Mouse (Mus musculus) lung, embryonic 16.5 days (tissue): ENCODE measurements around the gene Ddah2. TPM values are rescaled to one million over a fixed set of nuclear protein-coding genes. Genes with fewer than 3 reads are reported as not detected.

Experiments used
- ATAC-seq: fragments of 200-750 bp; cut with Nextera tagmentation; 2 replicates; pipeline ENCODE4 v1.8.0; 2017; ENCODE audit warnings: low read depth, mild to moderate bottlenecking, moderate library complexity
- H3K27ac ChIP-seq: fragments of 300-500 bp; sonication (generic); 2 replicates; pipeline ENCODE4 v1.5.1; 2014; ENCODE audit warnings: mild to moderate bottlenecking, control low read depth, low read length
- H3K27me3 ChIP-seq: fragments of 300-500 bp; sonication (generic); 2 replicates; pipeline ENCODE4 v1.6.1; 2014; ENCODE audit warnings: low read depth, low read length, mixed read lengths; ENCODE audit not compliant: control insufficient read depth, insufficient read depth
- H3K36me3 ChIP-seq: fragments of 300-500 bp; sonication (generic); 2 replicates; pipeline ENCODE4 v1.6.1; 2014; ENCODE audit warnings: low read length; ENCODE audit not compliant: control insufficient read depth, insufficient read depth
- H3K4me1 ChIP-seq: fragments of 300-500 bp; sonication (generic); replicated peaks from 2 replicates; pipeline ENCODE4 v1.6.1; 2014; ENCODE audit warnings: low read length, mixed read lengths; ENCODE audit not compliant: control insufficient read depth, insufficient read depth
- H3K4me2 ChIP-seq: fragments of 300-500 bp; sonication (generic); 2 replicates; pipeline ENCODE4 v1.6.1; 2014; ENCODE audit warnings: low read depth, low read length, control low read depth
- H3K4me3 ChIP-seq: fragments of 300-500 bp; sonication (generic); 2 replicates; pipeline ENCODE4 v1.5.1; 2014; ENCODE audit warnings: mild to moderate bottlenecking, low read length, control low read depth
- H3K9ac ChIP-seq: fragments of 300-500 bp; sonication (generic); 2 replicates; pipeline ENCODE4 v1.6.1; 2014; ENCODE audit warnings: low read length, control low read depth
- H3K9me3 ChIP-seq: fragments of 300-500 bp; sonication (generic); 2 replicates; pipeline ENCODE4 v1.6.1; 2016; ENCODE audit warnings: low read length; ENCODE audit not compliant: control insufficient read depth
- WGBS: fragments of 180-500 bp; shearing (Covaris S2); extraction: QIAGEN DNeasy Blood & Tissue Kit; methylation state at CpG from one replicate; pipeline ENCODE4 v1.1.7; 2014; 5-methylcytosine and 5-hydroxymethylcytosine counted together
- polyA plus RNA-seq: library from polyadenylated mRNA; unstranded; fragments of >200 nt; fragmentation: Nextera tagmentation; extraction: Ambion mirVana; gene quantifications from 2 replicates; pipeline ENCODE4 v1.2.1, GENCODE M21; 2015

The Ddah2 gene
- polyA plus RNA-seq, 1 experiment from 2014 or later, result 309 TPM

DNA sequence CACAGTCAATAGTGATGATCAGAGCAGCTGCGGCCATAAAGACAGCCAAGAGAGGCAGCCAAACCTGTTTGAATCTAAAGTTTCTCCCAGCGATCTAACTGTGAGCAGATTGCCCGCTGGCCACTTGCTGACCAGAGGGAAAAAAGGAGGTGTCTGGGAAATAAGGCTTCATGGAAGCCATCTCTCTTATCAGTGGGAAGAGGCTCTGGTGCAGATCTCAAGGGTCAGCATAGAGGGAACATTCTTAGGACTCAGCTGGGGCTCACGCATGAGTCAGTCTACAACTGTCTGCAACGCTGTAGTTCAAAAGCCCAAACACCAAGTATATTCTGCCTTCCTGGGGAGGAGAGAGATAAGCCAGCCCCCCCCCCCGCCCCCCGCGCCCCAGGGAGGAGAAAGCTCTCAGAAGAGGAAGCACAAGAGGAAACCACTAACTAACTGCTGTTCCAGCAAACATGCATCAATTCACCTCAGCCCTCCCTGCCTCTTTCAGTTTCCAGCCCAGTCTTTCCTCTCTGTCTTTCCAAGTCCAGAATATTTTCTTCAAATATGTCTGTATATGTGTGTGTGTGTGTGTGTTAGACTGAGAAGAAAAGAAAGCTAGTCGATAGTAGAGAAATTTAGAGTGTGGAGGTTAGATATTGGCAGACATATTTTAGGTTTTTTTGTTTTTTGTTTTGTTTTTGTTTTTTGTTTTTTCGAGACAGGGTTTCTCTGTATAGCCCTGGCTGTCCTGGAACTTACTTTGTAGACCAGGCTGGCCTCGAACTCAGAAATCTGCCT is 10.5 kb upstream of the Ddah2 start:
- Histone ChIP-seq H3K4me1 (peaks cover 45% of the 10 kb centered on the region), H3K4me2 (peak overlapping the region; percentile 25), H3K27ac (peak overlapping the region; percentile 99), H3K4me3 (0 out of 2 replicates have a peak overlapping the region, but pooled peaks have one; percentile 8), H3K36me3 (peaks cover 8% of the 10 kb centered on the region), H3K9me3 (no peaks in the 10 kb centered on the region), H3K9ac (peak overlapping the region; percentile 37; the same call in 1 of the 2 replicates), H3K27me3 (no peaks in the 10 kb centered on the region)
- 19% methylated on average over 11 of the region's 11 CpGs for WGBS
- ATAC-seq, result no peak

DNA sequence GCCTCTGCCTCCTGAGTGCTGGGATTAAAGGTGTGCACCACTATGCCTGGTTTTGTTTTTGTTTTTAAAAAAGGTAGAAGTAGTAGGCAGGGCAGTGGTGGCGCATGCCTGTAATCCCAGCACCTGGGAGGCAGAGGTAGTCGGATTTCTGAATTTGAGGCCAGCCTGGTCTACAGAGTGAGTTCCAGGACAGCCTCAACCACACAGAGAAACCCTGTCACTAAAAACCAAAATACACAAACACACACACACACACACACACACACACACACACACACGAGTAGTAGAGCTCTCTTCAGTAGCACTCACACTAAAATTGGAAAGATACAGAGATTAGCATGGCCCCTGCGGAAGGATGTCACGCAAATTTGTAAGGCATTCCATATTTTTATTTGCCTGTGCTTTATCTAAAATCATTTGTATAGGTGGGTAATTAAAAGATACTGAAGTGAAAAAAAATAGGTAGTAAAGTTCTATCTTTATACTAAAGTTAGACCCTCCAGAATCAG is 9.8 kb upstream of the Ddah2 start:
- Histone ChIP-seq H3K9me3 (no peaks in the 10 kb centered on the region), H3K4me3 (peak overlapping the region; percentile 81), H3K27ac (peak overlapping the region; percentile 99), H3K27me3 (no peaks in the 10 kb centered on the region), H3K4me1 (peaks cover 42% of the 10 kb centered on the region), H3K4me2 (peak overlapping the region; percentile 97), H3K36me3 (peaks cover 13% of the 10 kb centered on the region), H3K9ac (no peak overlapping the region; the same call in 1 of the 2 replicates)
- ATAC-seq, result no peak
- 60% methylated on average over 5 of the region's 5 CpGs for WGBS

DNA sequence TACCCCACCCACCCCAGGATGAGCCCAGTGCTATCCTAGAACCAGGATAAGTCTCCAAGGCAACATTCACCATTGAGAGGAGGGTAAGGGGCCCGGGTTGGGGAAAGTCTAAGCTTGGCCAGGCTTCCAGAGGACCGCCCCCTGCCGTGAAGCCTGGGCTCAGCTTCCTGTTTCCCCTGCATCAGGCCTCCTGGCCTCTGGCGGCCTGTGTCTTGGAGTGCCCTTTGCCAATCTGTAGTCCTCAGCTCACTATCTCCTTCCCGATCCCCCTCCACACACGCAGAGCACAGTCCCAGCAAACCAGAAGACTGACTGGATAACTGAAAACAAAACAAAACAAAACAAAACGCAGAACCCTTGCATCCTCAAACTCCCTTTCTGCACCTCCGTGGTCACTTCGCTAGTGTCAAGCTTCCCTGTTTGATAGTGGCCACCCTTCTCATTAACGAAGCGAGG is 9.2 kb upstream of the Ddah2 start, which contains the start of gene Clic1:
Gene Clic1, plus strand, starts transcription at position 406 of the 456 bp plus-strand sequence.
- 1% methylated on average over 10 of the region's 11 CpGs for WGBS
- ATAC-seq, result peak; percentile 35

DNA sequence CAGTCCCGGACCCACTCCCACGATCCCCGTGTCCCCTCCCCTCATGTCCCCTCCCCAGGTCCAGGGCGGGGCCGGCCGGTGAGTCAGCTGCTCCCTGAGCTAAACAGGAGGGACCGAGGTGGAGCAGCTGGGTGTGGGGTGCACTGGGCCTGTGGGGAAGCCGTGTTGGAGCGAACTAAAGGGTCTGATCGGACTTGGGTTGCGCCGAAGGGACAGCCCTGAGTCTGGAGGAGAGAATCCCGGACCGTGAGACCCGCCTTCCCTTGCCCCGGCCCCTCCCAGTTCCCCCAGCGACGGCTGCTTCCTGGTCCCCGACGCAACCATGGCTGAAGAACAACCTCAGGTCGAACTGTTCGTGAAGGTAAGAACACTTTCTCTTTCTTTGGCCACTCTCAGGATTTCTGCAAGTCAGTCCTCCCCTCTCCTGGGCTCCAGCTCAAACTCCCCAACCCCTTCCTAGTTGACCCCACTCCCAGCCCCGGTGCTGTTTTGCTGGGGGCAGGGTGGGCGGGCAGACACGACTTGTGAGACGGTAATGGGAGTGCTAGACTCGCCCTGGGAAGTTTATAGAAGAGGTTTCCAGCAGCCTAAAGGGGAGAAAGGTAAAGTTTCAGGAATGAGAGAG is 8.6 kb upstream of the Ddah2 start:
- H3K4me2 ChIP-seq, result peak overlapping the region; percentile 97
- peaks cover 38% of the 10 kb centered on the region for H3K4me1 ChIP-seq
- H3K36me3 ChIP-seq, result peaks cover 22% of the 10 kb centered on the region
- H3K9ac ChIP-seq, result peak overlapping the region; percentile 82
- H3K9me3 ChIP-seq, result no peaks in the 10 kb centered on the region
- WGBS, result under 1% methylated on average over 27 of the region's 27 CpGs
- peak overlapping the region; percentile 99 for H3K27ac ChIP-seq
- ATAC-seq, result peak; percentile 39
- H3K27me3 ChIP-seq, result no peaks in the 10 kb centered on the region
- peak overlapping the region; percentile 81 for H3K4me3 ChIP-seq

More for the DNA sequence above, 9.2 kb upstream of the Ddah2 start, which contains the start of gene Clic1:
- Histone ChIP-seq H3K27me3 (no peaks in the 10 kb centered on the region), H3K9ac (peak within 1 kb of the TSS; percentile 82), H3K4me3 (peak within 1 kb of the TSS; percentile 81), H3K9me3 (no peaks in the 10 kb centered on the region), H3K4me2 (peak within 1 kb of the TSS; percentile 97), H3K4me1 (peaks cover 41% of the 10 kb centered on the region), H3K36me3 (peaks cover 19% of the 10 kb centered on the region), H3K27ac (peak within 1 kb of the TSS; percentile 99)

DNA sequence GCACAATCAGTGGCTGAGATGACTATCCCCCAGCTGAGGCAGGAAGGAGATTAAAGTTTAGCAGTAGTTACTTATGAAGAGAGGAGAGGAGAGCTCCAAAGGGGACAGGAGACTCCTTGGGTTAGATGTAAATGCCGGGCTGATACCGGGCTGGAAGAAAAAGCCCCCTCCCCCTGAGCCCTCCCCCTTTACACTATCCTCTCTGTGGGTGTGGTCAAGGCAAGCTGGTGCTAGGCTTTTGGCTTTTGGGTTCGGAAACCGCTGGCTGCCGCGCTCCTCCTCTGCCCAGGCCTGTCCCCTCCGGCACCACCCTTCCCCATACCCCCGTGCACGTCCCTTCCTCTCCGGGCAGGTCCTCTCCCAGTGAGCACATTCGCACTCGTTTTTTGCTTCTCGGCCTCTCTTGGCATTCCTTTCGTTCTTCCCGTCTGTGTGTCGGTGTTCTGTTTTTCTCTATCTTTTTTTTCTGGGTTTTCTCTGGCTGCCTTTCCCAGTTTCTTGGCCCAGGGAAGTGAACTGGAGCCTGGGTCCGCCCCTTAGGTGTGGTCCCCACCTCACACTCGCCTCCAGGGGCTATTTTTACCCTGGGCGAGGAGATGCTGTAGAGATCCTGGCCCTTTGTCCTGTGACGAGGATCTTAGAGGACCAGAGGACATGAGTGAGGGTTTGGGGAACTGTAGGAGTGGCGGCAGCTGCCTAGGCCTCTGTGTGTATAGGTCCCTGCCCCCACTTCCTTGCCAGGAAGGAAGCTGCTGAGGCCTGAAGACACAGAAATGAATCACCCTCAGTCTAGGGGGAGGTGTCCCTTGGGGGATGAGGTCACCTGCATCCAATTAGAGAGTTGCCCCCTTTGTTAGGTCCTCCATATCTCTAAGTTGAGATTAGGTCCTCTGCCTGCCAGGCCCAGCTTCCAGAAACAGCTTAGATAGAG is 7.4 kb upstream of the Ddah2 start:
- Histone ChIP-seq H3K9me3 (no peaks in the 10 kb centered on the region), H3K36me3 (peaks cover 31% of the 10 kb centered on the region), H3K27ac (peak overlapping the region; percentile 99), H3K4me2 (peak overlapping the region; percentile 97), H3K9ac (peak overlapping the region; percentile 82), H3K4me3 (peak overlapping the region; percentile 81), H3K27me3 (no peaks in the 10 kb centered on the region), H3K4me1 (peaks cover 35% of the 10 kb centered on the region)
- WGBS, result under 1% methylated on average over 19 of the region's 21 CpGs
- ATAC-seq, result peak; percentile 73

DNA sequence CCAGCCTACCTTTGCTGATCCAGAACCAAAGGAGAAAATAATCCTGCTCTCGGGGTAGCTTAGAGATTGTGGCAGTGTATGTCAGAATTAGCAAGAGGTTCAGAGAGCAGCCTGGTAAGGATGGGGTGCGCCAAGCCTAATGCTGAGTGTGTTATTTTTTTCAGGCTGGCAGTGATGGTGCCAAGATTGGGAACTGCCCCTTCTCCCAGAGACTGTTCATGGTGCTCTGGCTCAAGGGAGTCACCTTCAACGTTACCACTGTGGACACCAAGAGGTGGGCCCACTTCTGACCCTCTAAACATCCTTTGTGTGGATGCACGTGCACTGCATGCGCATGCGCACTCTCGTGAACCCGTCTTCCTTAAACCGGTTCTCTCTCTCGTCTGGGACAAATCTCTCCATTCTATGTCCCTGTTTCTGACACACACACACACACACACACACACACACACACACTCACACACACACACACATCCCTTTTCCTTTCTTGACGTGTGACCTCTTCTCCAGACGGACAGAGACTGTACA is 6.5 kb upstream of the Ddah2 start:
- ATAC-seq, result no peak
- Histone ChIP-seq H3K9ac (peak overlapping the region; percentile 82), H3K27me3 (no peaks in the 10 kb centered on the region), H3K4me3 (peak overlapping the region; percentile 81), H3K9me3 (no peaks in the 10 kb centered on the region), H3K4me2 (peak overlapping the region; percentile 97), H3K27ac (peak overlapping the region; percentile 99), H3K4me1 (peaks cover 31% of the 10 kb centered on the region), H3K36me3 (peaks cover 34% of the 10 kb centered on the region)
- WGBS, result 76% methylated on average over 12 of the region's 12 CpGs

DNA sequence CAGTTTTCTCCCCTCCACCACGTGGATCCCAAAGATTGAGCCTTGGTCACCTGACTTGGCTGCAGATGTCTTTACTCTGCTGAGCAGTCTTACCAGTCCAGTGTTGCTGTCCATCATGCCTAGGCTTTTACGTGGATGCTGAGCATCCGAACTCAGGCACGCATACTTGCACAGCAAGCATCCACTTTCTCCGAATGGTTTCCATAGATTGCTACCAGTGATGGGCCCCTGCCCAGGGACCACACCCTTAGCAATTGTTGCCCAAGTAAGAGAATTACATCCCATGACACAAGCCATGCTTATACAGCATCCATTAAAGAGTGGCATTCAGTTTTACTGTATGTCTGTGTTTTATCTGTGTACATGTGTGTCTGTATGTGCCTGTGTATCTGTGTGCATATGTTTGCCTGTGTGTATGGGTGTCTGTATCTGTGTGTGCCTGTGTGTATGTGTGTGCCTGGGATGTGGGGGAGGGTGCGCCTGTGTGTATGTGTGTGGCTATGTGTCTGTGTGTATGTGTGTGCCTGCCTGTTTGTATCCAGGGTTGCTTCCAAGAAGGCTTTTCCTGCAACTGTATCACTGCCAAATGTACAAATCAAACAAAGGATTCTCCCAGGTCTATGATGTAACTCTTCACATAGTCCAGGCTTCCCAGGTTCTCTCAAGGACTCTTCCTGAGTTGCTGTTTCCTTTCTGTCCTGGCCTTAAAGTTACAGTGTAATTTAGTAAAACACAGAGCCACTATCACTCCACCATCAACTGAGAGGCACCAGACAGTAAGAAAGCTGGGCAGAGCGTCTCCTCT is 2.9 kb upstream of the Ddah2 start:
- no peaks in the 10 kb centered on the region for H3K9me3 ChIP-seq
- H3K27me3 ChIP-seq, result no peaks in the 10 kb centered on the region
- WGBS, result 89% methylated on average over 7 of the region's 7 CpGs
- H3K4me3 ChIP-seq, result no peak overlapping the region
- peaks cover 41% of the 10 kb centered on the region for H3K36me3 ChIP-seq
- H3K4me2 ChIP-seq, result no peak overlapping the region
- peaks cover 24% of the 10 kb centered on the region for H3K4me1 ChIP-seq
- no peak overlapping the region for H3K9ac ChIP-seq
- H3K27ac ChIP-seq, result no peak overlapping the region
- ATAC-seq, result no peak

DNA sequence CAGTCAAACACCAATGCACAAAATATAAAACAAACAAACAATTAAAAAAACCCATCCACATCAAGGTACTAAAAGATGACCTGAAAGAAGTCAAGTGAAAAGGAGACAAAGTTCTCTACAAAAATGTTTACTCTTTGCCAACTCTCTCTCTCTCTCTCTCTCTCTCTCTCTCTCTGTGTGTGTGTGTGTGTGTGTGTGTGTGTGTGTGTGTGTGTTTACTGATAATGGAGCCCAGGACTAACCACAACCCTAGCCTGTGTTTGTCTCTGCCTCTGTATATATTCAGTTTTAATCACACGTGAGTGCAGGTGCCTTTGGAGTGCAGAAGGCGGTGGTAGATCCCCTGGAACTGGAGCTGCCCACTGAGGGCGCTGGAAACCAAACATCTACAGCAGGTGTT is 1.7 kb upstream of the Ddah2 start:
- Histone ChIP-seq H3K9ac (no peak overlapping the region), H3K27me3 (no peaks in the 10 kb centered on the region), H3K27ac (no peak overlapping the region), H3K36me3 (peaks cover 50% of the 10 kb centered on the region), H3K4me1 (peaks cover 21% of the 10 kb centered on the region), H3K9me3 (no peaks in the 10 kb centered on the region), H3K4me3 (no peak overlapping the region), H3K4me2 (no peak overlapping the region)
- ATAC-seq, result no peak
- 72% methylated on average over 3 of the region's 3 CpGs for WGBS
